Mouse (Mus musculus) c-Kit-positive CD71-positive TER-119-positive erythroid progenitor cells, embryonic 14.5 days (primary cell): ENCODE data around the gene Obox3.
"Not testable (repeated sequence)": the region's sequence is repeated elsewhere in the genome, so short reads cannot be mapped to it uniquely, and the experiment has no call there.

ENCODE experiments used
- DNase-seq: peaks from one replicate; pipeline ENCODE4 v3.0.0-alpha.2; 2013; ENCODE audit warnings: low spot score

Gene Obox3

DNA sequence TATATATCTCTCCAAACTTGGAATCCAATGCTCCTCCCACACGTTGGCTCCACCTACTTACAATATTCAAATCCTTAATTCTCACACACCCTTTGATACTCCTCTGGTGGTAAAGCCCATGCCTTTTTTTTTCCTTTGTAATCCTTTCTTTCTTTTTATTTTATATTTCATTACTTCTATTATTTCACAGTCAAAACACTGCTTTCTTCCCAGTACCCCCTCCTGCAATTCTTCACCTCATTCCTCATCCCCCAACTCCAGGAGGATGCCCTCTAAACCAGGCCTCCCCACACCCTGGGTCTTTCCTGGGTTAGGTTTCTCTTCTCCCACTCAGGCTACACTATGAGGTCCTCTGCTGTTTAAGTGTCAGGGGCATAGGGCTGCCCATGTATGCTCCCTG, at the start of gene Obox3:
Gene Obox3, minus strand, starts transcription at position 101 of the 400 bp plus-strand sequence.
- not testable (repeated sequence) for DNase-seq

DNA sequence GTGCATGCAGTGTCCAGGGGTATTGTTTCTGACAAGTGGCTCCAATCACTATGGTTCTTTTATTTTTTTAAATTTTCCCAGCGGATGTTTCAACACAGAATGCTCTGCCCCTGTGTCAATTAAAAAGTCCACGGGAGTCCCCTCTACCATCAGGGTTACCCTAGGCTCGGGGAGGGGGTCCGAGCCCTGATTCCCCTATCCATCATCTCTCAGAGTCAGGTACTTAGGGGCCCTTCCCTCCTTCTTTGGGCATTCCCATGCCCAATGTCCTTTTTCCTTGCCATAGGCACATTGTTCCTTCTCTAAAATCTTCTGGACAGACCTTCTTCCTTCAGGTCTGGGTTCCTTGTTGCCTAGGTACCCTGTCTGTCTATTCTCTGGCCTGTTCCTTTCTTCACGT, 130.3 kb downstream of the Obox3 start:
- not testable (repeated sequence) for DNase-seq
